Mouse (Mus musculus) limb, embryonic 14.5 days (tissue): ENCODE data around the gene Cklf. TPM values are rescaled to one million over a fixed set of nuclear protein-coding genes. Genes with fewer than 3 reads are reported as not detected.
"Not testable (repeated sequence)": the region's sequence is repeated elsewhere in the genome, so short reads cannot be mapped to it uniquely, and the experiment has no call there.

Source experiments
- ATAC-seq: fragments of 200-750 bp; cut with Nextera tagmentation; 2 replicates; pipeline ENCODE4 v1.8.0; 2017; ENCODE audit warnings: low read depth, moderate number of reproducible peaks, moderate TSS enrichment; ENCODE audit not compliant: low FRiP score
- DNase-seq: peaks from one replicate; pipeline ENCODE4 v3.0.0-alpha.2; 2015; ENCODE audit warnings: low spot score
- H3K27ac ChIP-seq: fragments of 300-500 bp; sonication (generic); replicated peaks from 2 replicates; pipeline ENCODE4 v1.5.1; 2014; ENCODE audit warnings: low read depth, mild to moderate bottlenecking, low read length, moderate library complexity, mixed read lengths
- H3K27me3 ChIP-seq: fragments of 300-500 bp; sonication (generic); 2 replicates; pipeline ENCODE4 v1.6.1; 2014; ENCODE audit warnings: low read length, mixed read lengths; ENCODE audit not compliant: control insufficient read depth, insufficient read depth
- H3K36me3 ChIP-seq: fragments of 300-500 bp; sonication (generic); 2 replicates; pipeline ENCODE4 v1.6.1; 2014; ENCODE audit warnings: mild to moderate bottlenecking, low read length, moderate library complexity, mixed read lengths; ENCODE audit not compliant: control insufficient read depth, insufficient read depth
- H3K4me1 ChIP-seq: fragments of 300-500 bp; sonication (generic); 2 replicates; pipeline ENCODE4 v1.6.1; 2014; ENCODE audit warnings: antibody characterized with exemption, low read length, mixed read lengths; ENCODE audit not compliant: control insufficient read depth, insufficient read depth
- H3K4me2 ChIP-seq: fragments of 300-500 bp; sonication (generic); replicated peaks from 2 replicates; pipeline ENCODE4 v1.6.1; 2014; ENCODE audit warnings: low read depth, mild to moderate bottlenecking, low read length, moderate library complexity; ENCODE audit not compliant: severe bottlenecking
- H3K4me3 ChIP-seq: fragments of 300-500 bp; sonication (generic); replicated peaks from 2 replicates; pipeline ENCODE4 v1.5.1; 2014; ENCODE audit warnings: low read length
- H3K9ac ChIP-seq: fragments of 300-500 bp; sonication (generic); 2 replicates; pipeline ENCODE4 v1.6.1; 2014; ENCODE audit warnings: mild to moderate bottlenecking, low read depth, low read length, moderate library complexity; ENCODE audit not compliant: severe bottlenecking
- H3K9me3 ChIP-seq: fragments of 300-500 bp; sonication (generic); 2 replicates; pipeline ENCODE4 v1.6.1; 2016; ENCODE audit warnings: low read length; ENCODE audit not compliant: control insufficient read depth
- POLR2A ChIP-seq: fragments of 200-500 bp; IDR thresholded peaks from 2 replicates; pipeline ENCODE4 v1.8.0; 2012; ENCODE audit warnings: inconsistent platforms, mild to moderate bottlenecking, moderate library complexity, borderline replicate concordance; ENCODE audit not compliant: insufficient read depth, insufficient read length; ENCODE audit errors: extremely low read depth
- WGBS: fragments of 180-500 bp; shearing (Covaris S2); extraction: QIAGEN DNeasy Blood & Tissue Kit; methylation state at CpG from one replicate; pipeline ENCODE4 v1.1.7; 2014; 5-methylcytosine and 5-hydroxymethylcytosine counted together
- polyA plus RNA-seq, 2 experiments: library from polyadenylated mRNA; depleted of rRNA in 1 of 2; stranded (reverse) in 1 of 2; unstranded in 1 of 2; fragments of >200 nt; fragmentation: Nextera tagmentation in 1 of 2; extraction: Ambion mirVana in 1 of 2; gene quantifications; 2 replicates each; pipeline versions ENCODE4 v1.2.1 to v1.2.3; 2012 to 2014

Gene Cklf
- polyA plus RNA-seq, 2 experiments, result 36.9 to 56.0 TPM

- H3K4me2 ChIP-seq, result peak overlapping the region; percentile 83
- peaks cover 10% of the 10 kb centered on the region for H3K4me1 ChIP-seq
- 2% methylated on average over 11 of the region's 11 CpGs for WGBS
- H3K27ac ChIP-seq, result no peak overlapping the region; the same call in 1 of the 2 replicates
- TF ChIP-seq POLR2A, result no peak
- H3K36me3 ChIP-seq, result peaks cover 15% of the 10 kb centered on the region
- H3K4me3 ChIP-seq, result peak overlapping the region; percentile 80
- H3K9me3 ChIP-seq, result no peaks in the 10 kb centered on the region
- H3K27me3 ChIP-seq, result no peaks in the 10 kb centered on the region
- H3K9ac ChIP-seq, result peak overlapping the region; percentile 74
- DNase-seq (no peak), ATAC-seq (peak; percentile 1; the same call in 1 of the 2 replicates)
These were observed 2.8 kb upstream of the Cklf start for GRCm38 (mm10) chr8:104247908-104248275.

GRCm38 (mm10) chr8:104248276-104248675 is 2.4 kb upstream of the Cklf start, which contains the start of gene Tk2:
Gene Tk2 (minus strand): TSS chr8:104248558.
- no peak within 1 kb of the TSS; the same call in 1 of the 2 replicates for H3K27ac ChIP-seq
- TF ChIP-seq POLR2A, result no peak

GRCm38 (mm10) chr8:104249442-104249996 is 1.1 kb upstream of the Cklf start:
- no peak overlapping the region for H3K4me3 ChIP-seq
- no peak for ATAC-seq
- 0 out of 2 replicates have a peak, but pooled peaks cover 7% of the 10 kb centered on the region for H3K36me3 ChIP-seq
- no peak for TF ChIP-seq POLR2A
- no peak for DNase-seq
- H3K4me1 ChIP-seq, result peaks cover 10% of the 10 kb centered on the region
- H3K27me3 ChIP-seq, result no peaks in the 10 kb centered on the region
- H3K27ac ChIP-seq, result no peak overlapping the region
- H3K4me2 ChIP-seq, result no peak overlapping the region
- H3K9ac ChIP-seq, result no peak overlapping the region
- 87% methylated on average over 7 of the region's 7 CpGs for WGBS
- no peaks in the 10 kb centered on the region for H3K9me3 ChIP-seq

More at GRCm38 (mm10) chr8:104248276-104248675, 2.4 kb upstream of the Cklf start, which contains the start of gene Tk2:
- Histone ChIP-seq H3K4me3 (peak within 1 kb of the TSS; percentile 80), H3K27me3 (no peaks in the 10 kb centered on the region), H3K9ac (peak within 1 kb of the TSS; percentile 74), H3K4me2 (peak within 1 kb of the TSS; percentile 83), H3K9me3 (no peaks in the 10 kb centered on the region), H3K36me3 (peaks cover 12% of the 10 kb centered on the region; the same call in 1 of the 2 replicates), H3K4me1 (peaks cover 10% of the 10 kb centered on the region)
- ATAC-seq (peak; percentile 87), DNase-seq (peak; percentile 78)
- 1% methylated on average over 28 of the region's 28 CpGs for WGBS

- no peak for ATAC-seq
- TF ChIP-seq POLR2A, result no peak
- Histone ChIP-seq H3K9me3 (no peaks in the 10 kb centered on the region), H3K9ac (peak overlapping the region; percentile 58), H3K4me1 (peaks cover 10% of the 10 kb centered on the region), H3K27me3 (no peaks in the 10 kb centered on the region), H3K36me3 (no peaks in the 10 kb centered on the region), H3K27ac (no peak overlapping the region), H3K4me3 (peak overlapping the region; percentile 56), H3K4me2 (peak overlapping the region; percentile 86)
- 0% methylated on average over 7 of the region's 7 CpGs for WGBS
- no peak for DNase-seq
These were observed 800 bp downstream of the Cklf start for GRCm38 (mm10) chr8:104251461-104251860.

GRCm38 (mm10) chr8:104253016-104253415 is 2.4 kb downstream of the Cklf start:
- ATAC-seq (no peak), DNase-seq (no peak)
- Histone ChIP-seq H3K4me3 (no peak overlapping the region), H3K36me3 (peaks cover 4% of the 10 kb centered on the region), H3K9me3 (no peaks in the 10 kb centered on the region), H3K4me1 (peaks cover 5% of the 10 kb centered on the region), H3K27ac (no peak overlapping the region), H3K9ac (no peak overlapping the region), H3K27me3 (no peaks in the 10 kb centered on the region), H3K4me2 (no peak overlapping the region)
- whole genome bisulfite sequencing, result 85% methylated on average over 3 of the region's 3 CpGs
- TF ChIP-seq POLR2A, result no peak

GRCm38 (mm10) chr8:104261802-104262201 is 11.1 kb downstream of the Cklf start:
- 96% methylated on average over 5 of the region's 5 CpGs for WGBS
- not testable (repeated sequence) for H3K27ac ChIP-seq, DNase-seq, H3K27me3 ChIP-seq, H3K9ac ChIP-seq, H3K9me3 ChIP-seq, ATAC-seq, H3K4me3 ChIP-seq, H3K4me2 ChIP-seq, H3K4me1 ChIP-seq
- peaks cover 39% of the 10 kb centered on the region for H3K36me3 ChIP-seq

- H3K27me3 ChIP-seq, ATAC-seq, H3K4me3 ChIP-seq, H3K9ac ChIP-seq, H3K9me3 ChIP-seq, H3K4me1 ChIP-seq, H3K27ac ChIP-seq, H3K4me2 ChIP-seq, DNase-seq: not testable (repeated sequence)
- peaks cover 22% of the 10 kb centered on the region for H3K36me3 ChIP-seq
- 95% methylated on average over 22 of the region's 22 CpGs for WGBS
These were observed 13.7 kb downstream of the Cklf start for GRCm38 (mm10) chr8:104264271-104264935.
